Mouse (Mus musculus) G1E-ER4 (cell line): ENCODE results near the gene Vmn2r39. TPM values are rescaled to one million over a fixed set of nuclear protein-coding genes. Genes with fewer than 3 reads are reported as not detected.
"Not testable (repeated sequence)": the region's sequence is repeated elsewhere in the genome, so short reads cannot be mapped to it uniquely, and the experiment has no call there.

ENCODE experiments used
- GATA1 ChIP-seq: IDR thresholded peaks from one replicate; pipeline ENCODE4 v1.8.0; 2012; ENCODE audit warnings: low read length, inconsistent platforms
- polyA plus RNA-seq: library from polyadenylated mRNA; stranded (reverse); fragments of >175 nt; gene quantifications from 2 replicates; pipeline ENCODE4 v1.2.3, GENCODE M21; 2012

Gene Vmn2r39
- not detected in 2 replicates for polyA plus RNA-seq

DNA sequence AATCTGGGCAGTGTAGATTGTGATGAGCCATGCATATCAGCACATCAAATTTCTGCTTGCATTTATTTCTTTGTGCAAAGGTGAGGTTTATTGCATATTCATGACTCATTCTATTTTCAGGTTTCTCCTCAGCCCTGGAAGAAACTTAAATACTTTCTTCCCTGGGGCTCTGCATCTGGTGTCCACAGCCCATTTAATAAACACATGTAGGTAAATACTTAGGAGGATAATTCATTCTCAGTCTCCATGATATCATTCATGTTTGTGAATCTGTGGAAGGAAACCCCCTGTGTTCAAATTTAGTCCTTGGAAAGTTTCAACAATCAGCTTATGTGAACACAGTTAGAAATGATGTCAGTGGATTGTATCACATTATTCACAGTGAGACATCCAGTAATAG lies at the start of gene Vmn2r39:
TSS of gene Vmn2r39 (minus strand) at position 101 of the 400 bp plus-strand sequence.
- TF ChIP-seq GATA1 = not testable (repeated sequence)

Other genes with a start within 250 kb of the Vmn2r39 start
- not detected in 2 replicates for gene Vmn2r40, start 99.4 kb downstream of the Vmn2r39 start, polyA plus RNA-seq
- gene Vmn2r38, start 67.1 kb upstream of the Vmn2r39 start, polyA plus RNA-seq = not detected in 2 replicates
- not detected in 2 replicates for gene Vmn2r37, start 192.9 kb upstream of the Vmn2r39 start, polyA plus RNA-seq